Comparison of ENCODE assay signal across 28 mouse cellular contexts in genomic region chr12:53277393-53277792, GRCm38 (mm10). TPM values are rescaled to one million over a fixed set of nuclear protein-coding genes. Genes with fewer than 3 reads are reported as not detected.
"Had no signal": no experiment of that assay in that cellular context is flagged by ENCODE, and none has a peak within 500 bp of the region (broad histone marks: within the 10 kb centered on the region; RNA-seq: fewer than 3 reads in every experiment).

No protein-coding gene starts in this region.

- H3K4me2 ChIP-seq: heart, embryonic 11.5 days; heart, embryonic 13.5 days; heart, embryonic 15.5 days; hindbrain, embryonic 13.5 days; intestine, embryonic 15.5 days; kidney, embryonic 15.5 days; limb, embryonic 12.5 days; liver, embryonic 11.5 days; liver, embryonic 13.5 days; liver, embryonic 15.5 days had no signal

- H3K9me3 ChIP-seq: heart, embryonic 13.5 days; heart, embryonic 15.5 days; hindbrain, embryonic 13.5 days; intestine, embryonic 15.5 days; kidney, embryonic 15.5 days; limb, embryonic 10.5 days; limb, embryonic 12.5 days; liver, embryonic 13.5 days; liver, embryonic 15.5 days had no signal

- H3K9ac ChIP-seq: heart, embryonic 13.5 days; heart, embryonic 15.5 days; hindbrain, embryonic 13.5 days; intestine, embryonic 15.5 days; kidney, embryonic 15.5 days; limb, embryonic 12.5 days; liver, embryonic 13.5 days; liver, embryonic 15.5 days had no signal

- ATAC-seq: hindbrain, embryonic 16.5 days; inflammation-experienced regulatory T-cells, adult 6 months; intestine, embryonic 15.5 days; intestine, postnatal 0 days had no signal

- DNase-seq: gastrocnemius, postnatal 14 days; gastrocnemius, postnatal 36 days; heart, adult 18-20 months; heart, postnatal 14 days; heart, postnatal 36 days; kidney, adult 2 months; kidney, adult 9 months; kidney, postnatal 14 days; kidney, postnatal 36 days; layer of hippocampus, adult 9-11 months; layer of hippocampus, postnatal 36 days; liver; liver, embryonic 13.5 days had no signal

- H3K36me3 ChIP-seq: heart, embryonic 13.5 days; heart, embryonic 15.5 days; hindbrain, embryonic 13.5 days; intestine, embryonic 15.5 days; kidney, embryonic 15.5 days; limb, embryonic 10.5 days; limb, embryonic 12.5 days; liver, embryonic 13.5 days; liver, embryonic 15.5 days had no signal

- H3K27ac ChIP-seq: heart, embryonic 13.5 days; heart, embryonic 15.5 days; hindbrain, embryonic 13.5 days; intestine, embryonic 15.5 days; kidney, embryonic 15.5 days; kidney, postnatal 0 days; limb, embryonic 10.5 days; limb, embryonic 12.5 days; liver, embryonic 13.5 days; liver, embryonic 15.5 days had no signal

- H3K27me3 ChIP-seq: heart, embryonic 13.5 days; heart, embryonic 15.5 days; hindbrain, embryonic 13.5 days; intestine, embryonic 15.5 days; kidney, embryonic 15.5 days; limb, embryonic 12.5 days; liver, embryonic 13.5 days; liver, embryonic 15.5 days had no signal

- H3K4me3 ChIP-seq: heart, embryonic 13.5 days; heart, embryonic 15.5 days; hindbrain, embryonic 13.5 days; intestine, embryonic 15.5 days; kidney, embryonic 15.5 days; limb, embryonic 10.5 days; limb, embryonic 12.5 days; liver, embryonic 13.5 days; liver, embryonic 15.5 days had no signal

- H3K4me1 ChIP-seq: heart, embryonic 13.5 days; heart, embryonic 15.5 days; hindbrain, embryonic 13.5 days; intestine, embryonic 15.5 days; kidney, embryonic 15.5 days; limb, embryonic 12.5 days; liver, embryonic 13.5 days; liver, embryonic 15.5 days had no signal

RNA-seq across cellular contexts. Expression of gene Npas3, which starts 28.9 kb away (rescaled TPM):
- total RNA-seq: hematopoietic stem cell, adult 5-6 weeks had no signal
